Comparison of ENCODE assay signal across 17 mouse cellular contexts in genomic region chr13:29044655-29045054, GRCm38 (mm10).
"Had no signal": no experiment of that assay in that cellular context is flagged by ENCODE, and none has a peak within 500 bp of the region (broad histone marks: within the 10 kb centered on the region; RNA-seq: fewer than 3 reads in every experiment).

No protein-coding gene starts in this region.

- H3K4me3 ChIP-seq: megakaryocyte, embryonic 14.5 days; midbrain, embryonic 13.5 days; midbrain, embryonic 15.5 days; neural tube, embryonic 12.5 days had no signal

- H3K36me3 ChIP-seq: midbrain, embryonic 13.5 days; midbrain, embryonic 15.5 days; neural tube, embryonic 12.5 days had no signal

- H3K27ac ChIP-seq: midbrain, embryonic 13.5 days; midbrain, embryonic 15.5 days; neural tube, embryonic 12.5 days had no signal

- DNase-seq: lung, adult 18-20 months; lung, embryonic 14.5 days; lung, postnatal 10 days; lung, postnatal 4 days; retina, postnatal 1 day; right cerebral cortex, adult 18-20 months; right cerebral cortex, postnatal 25 days; right cerebral cortex, postnatal 4 days; spleen, adult 18-20 months; thymus, adult 2 months; thymus, postnatal 25 days; thymus, postnatal 4 days had no signal

- H3K9ac ChIP-seq: lung, embryonic 14.5 days; midbrain, embryonic 13.5 days; midbrain, embryonic 15.5 days; neural tube, embryonic 12.5 days had no signal

- ATAC-seq: midbrain, embryonic 13.5 days; midbrain, embryonic 15.5 days had no signal

- H3K4me1 ChIP-seq: megakaryocyte, embryonic 14.5 days had no signal

- H3K4me2 ChIP-seq: lung, embryonic 14.5 days; midbrain, embryonic 11.5 days; midbrain, embryonic 13.5 days; midbrain, embryonic 15.5 days; neural tube, embryonic 12.5 days had no signal

- H3K27me3 ChIP-seq: megakaryocyte, embryonic 14.5 days; midbrain, embryonic 13.5 days; midbrain, embryonic 15.5 days; neural tube, embryonic 12.5 days had no signal

- H3K9me3 ChIP-seq: megakaryocyte, embryonic 14.5 days; midbrain, embryonic 13.5 days; midbrain, embryonic 15.5 days; neural tube, embryonic 12.5 days had no signal
